Mouse (Mus musculus) spleen, embryonic (tissue): ENCODE data around the gene Gm10065.
"Not testable (repeated sequence)": the region's sequence is repeated elsewhere in the genome, so short reads cannot be mapped to it uniquely, and the experiment has no call there.

ENCODE experiments used
- CTCF ChIA-PET: fragments of 350-600 bp; sonication (Branson Sonifier 250); formaldehyde crosslinking; loops from one replicate; lab custom pipeline; 2022; lab: Charles Lee

Gm10065 gene

DNA sequence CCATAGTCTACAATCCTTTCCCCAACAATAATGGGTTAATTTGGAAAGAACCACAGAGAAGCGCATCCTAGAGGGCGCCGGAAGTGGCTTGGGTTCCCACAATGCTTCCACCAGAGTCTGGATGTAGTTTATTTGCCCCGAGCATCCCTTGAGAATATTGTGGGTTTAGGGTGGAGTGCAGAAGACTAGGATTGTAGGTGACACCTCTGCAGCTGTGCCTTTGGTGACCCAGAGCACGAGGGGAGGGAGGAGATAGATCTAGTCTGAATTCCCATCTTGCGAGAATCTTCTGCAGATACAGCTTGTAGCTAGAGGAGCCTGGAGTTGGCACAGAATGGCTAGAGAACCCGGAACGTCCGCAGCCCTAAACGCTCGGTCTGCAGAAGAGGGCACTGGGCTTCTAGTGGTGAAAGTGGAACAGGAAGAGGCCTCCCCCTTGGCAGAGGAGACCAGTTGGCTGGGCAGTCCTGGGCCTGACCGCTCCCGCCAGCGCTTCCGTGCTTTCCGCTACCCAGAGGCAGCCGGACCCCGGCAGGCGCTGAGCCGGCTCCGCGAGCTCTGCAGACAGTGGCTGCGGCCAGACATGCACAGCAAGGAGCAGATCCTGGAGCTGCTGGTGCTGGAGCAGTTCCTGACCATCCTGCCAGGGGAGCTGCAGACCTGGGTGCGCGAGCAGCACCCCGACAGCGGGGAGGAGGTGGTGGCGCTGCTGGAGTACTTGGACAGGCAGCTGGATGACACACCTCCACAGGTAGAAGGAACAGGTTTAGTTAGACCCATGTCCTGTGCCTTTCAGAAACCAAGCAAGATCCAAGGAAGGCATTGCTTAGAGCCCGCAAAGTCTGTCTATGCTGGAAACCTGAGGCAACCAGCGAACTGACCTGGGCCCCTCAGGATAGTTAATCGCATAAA lies at the start of gene Gm10065, which contains the start of gene Zkscan4:
Gene Gm10065, minus strand, starts transcription at position 683 of the 912 bp plus-strand sequence.
Gene Zkscan4, plus strand, starts transcription at position 149 of the 912 bp plus-strand sequence.
- CTCF ChIA-PET, result not testable (repeated sequence)

DNA sequence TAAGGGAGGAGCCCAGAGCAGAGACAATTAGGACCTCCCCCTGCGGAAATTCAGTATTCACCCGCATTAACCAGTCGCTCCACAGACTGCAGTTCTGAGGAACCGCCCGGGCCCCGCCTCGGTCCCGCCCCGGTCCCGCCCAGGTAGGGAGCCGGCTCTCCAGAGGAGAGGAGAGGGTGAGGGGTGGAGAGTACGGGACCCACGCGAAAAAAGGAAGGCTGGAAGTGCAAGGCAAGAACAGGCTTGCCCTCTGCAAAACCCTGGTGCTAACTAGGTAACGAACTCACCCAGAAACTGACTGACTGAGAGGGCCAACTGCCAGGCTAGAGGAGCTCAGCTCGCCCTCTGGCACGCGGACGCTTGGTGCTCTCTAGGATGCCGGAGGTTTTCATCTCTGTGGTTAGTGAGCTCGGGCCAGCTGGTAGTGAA lies 27.0 kb upstream of the Gm10065 start:
- CTCF ChIA-PET, result no interaction called here

- CTCF ChIA-PET, result no interaction called here
Measured at GRCm38 (mm10) chr13:21502296-21502695, 23.1 kb upstream of the Gm10065 start.

DNA sequence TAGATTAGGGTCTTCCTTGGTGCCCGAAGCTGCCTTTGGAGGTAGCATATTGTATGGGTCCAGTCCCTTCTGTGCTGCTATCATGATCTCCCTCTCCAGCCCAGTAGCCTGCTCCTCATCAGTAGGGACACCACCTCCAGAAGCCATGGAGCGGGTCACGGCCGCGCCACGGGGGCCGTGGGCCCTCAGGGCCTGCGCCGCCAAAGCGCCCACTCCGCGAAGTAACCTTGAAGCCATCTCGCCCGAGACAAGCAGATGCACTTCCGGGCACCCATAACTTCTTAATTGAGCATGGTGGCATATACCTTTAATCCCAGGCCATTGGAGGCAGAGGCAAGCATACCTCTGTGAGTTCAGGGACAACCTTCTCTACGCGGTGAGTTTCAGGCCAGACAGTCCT lies 21.9 kb upstream of the Gm10065 start, which contains the start of gene Gm11273:
Gene Gm11273, minus strand, starts transcription at position 237 of the 400 bp plus-strand sequence.
- CTCF ChIA-PET, result not testable (repeated sequence)

- CTCF ChIA-PET, result no interaction called here
Measured at GRCm38 (mm10) chr13:21495080-21495479, 15.8 kb upstream of the Gm10065 start, which contains the start of gene AK157302. TSS of gene AK157302 (plus strand) at chr13:21495223.

DNA sequence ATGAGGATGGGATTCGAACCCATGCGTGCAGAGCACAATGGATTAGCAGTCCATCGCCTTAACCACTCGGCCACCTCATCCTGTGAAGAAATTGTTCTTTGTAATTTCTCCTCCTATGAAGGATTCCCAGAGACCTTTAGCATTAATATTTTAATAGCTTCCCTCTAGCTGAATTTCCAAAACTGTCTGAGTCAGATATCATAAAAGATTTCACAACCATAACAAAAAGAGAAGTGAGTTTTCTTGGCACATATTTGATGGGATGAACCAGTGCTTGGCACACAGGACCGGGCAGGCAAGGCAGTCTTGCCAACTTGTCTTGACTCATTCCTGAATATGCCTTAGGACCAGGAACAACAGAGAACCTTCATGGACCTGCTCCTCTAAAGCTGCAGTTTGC lies 13.6 kb upstream of the Gm10065 start:
- CTCF ChIA-PET, result no interaction called here

GRCm38 (mm10) chr13:21486881-21487280 lies 7.6 kb upstream of the Gm10065 start:
- CTCF ChIA-PET, result no interaction called here

GRCm38 (mm10) chr13:21472427-21472826 lies 6.8 kb downstream of the Gm10065 start:
- CTCF ChIA-PET, result no interaction called here

GRCm38 (mm10) chr13:21469097-21469496 lies 10.1 kb downstream of the Gm10065 start:
- CTCF ChIA-PET, result no interaction called here

DNA sequence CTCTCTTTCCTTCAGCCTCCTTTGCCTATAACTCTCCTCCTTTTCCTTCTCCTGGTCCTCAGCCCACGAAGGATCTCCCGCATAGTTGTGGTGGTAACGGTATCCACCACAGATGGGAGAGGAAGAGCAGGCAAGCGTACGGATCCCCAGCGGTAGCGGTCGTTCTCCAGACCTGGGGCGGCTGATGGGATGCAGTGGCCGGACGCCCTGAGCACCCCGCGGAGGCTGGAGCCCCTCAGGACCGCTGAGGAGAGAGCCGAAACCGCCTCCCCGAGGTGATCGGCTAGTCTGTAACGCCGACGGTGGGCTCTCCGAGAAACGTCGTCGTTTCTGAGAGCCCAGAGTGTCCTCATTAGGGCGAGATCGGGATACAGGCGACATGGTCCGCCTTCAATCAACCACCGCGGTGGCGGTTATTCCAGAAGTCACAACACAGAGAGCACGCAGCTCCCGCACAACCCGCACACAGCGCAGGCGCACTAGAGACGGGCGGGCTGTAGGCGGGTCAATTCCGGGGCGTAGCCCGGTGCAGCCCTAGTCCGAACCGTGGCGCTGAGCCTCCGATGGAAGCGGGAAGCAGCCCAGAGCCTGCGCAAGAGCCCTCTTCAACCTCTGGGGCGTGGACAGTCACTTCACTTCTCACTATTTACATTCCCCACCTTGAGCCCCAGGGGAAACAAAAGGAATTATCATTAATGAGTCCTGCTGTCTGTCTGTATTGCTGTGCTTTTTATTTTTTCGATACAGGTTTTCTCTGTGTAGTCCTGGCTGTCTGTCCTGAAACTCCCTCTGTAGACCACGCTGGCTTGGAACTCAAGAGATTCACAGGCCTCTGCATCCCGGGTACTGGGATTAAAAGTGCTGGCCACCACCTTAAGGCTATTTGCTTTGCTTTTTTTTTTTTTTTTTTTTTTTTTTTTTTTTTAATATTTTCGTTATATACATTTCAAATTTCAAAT lies 10.9 kb downstream of the Gm10065 start, which contains the start of gene Nkapl:
Gene Nkapl, minus strand, starts transcription at position 449 of the 959 bp plus-strand sequence.
- CTCF ChIA-PET, result no interaction called here

GRCm38 (mm10) chr13:21467336-21467735 lies 11.9 kb downstream of the Gm10065 start:
- CTCF ChIA-PET, result interaction anchor here (0.7 kb wide), 1 partner anchor 140 kb away, joined by 4 read pairs; no protein-coding TSS in a partner anchor

GRCm38 (mm10) chr13:21462516-21462915 lies 16.7 kb downstream of the Gm10065 start:
- CTCF ChIA-PET, result not testable (repeated sequence)

- CTCF ChIA-PET, result no interaction called here
Measured at GRCm38 (mm10) chr13:21456347-21456746, 22.9 kb downstream of the Gm10065 start.

DNA sequence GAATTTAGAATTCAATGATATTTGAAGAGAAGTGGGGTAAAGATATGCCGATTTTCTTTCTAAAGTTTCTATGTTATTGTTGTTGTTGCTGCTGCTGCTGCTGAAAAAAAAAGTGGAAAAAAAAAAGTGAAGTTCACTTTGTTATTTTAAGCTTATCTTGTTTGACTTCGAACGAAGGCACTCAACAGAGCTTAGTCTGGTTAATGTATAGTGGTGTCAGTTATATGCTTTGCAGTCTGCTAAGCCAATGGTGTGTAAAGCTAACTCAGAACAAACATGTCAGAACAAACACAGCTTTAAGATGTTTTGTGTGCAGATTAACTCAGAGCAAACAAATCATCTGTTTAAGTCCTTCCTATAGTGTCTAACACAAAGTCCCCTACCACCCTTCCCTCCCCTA lies 25.1 kb downstream of the Gm10065 start:
- CTCF ChIA-PET, result no interaction called here

GRCm38 (mm10) chr13:21453449-21453848 lies 25.8 kb downstream of the Gm10065 start, which contains the start of gene Zscan26:
TSS of gene Zscan26 (minus strand) at chr13:21453730.
- CTCF ChIA-PET, result no interaction called here

DNA sequence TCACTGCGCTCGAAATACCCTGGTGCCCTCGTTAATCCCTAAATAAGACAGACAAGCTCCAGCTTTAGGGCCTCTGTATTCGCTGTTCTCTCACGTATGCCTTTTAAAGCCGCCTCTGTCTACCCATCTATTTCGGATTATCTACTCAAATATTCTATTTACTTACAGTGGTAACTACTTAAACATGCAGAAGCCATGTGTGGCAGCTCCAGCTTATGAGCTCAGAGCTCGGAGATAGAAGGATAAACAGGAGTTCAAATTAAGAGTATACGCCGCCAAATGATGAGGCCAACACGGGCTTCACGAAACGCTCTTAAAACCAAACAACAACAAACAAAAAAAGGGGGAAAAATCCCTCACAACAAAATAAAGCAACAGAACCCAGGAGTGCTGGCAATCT lies 26.2 kb downstream of the Gm10065 start:
- CTCF ChIA-PET, result no interaction called here

GRCm38 (mm10) chr13:21447856-21448614 lies 31.2 kb downstream of the Gm10065 start:
- CTCF ChIA-PET, result no interaction called here

GRCm38 (mm10) chr13:21446796-21447195 lies 32.4 kb downstream of the Gm10065 start:
- CTCF ChIA-PET, result interaction anchor here (0.6 kb wide), 2 partner anchors 9 to 571 kb away, joined by 6 to 15 read pairs; no protein-coding TSS in a partner anchor

DNA sequence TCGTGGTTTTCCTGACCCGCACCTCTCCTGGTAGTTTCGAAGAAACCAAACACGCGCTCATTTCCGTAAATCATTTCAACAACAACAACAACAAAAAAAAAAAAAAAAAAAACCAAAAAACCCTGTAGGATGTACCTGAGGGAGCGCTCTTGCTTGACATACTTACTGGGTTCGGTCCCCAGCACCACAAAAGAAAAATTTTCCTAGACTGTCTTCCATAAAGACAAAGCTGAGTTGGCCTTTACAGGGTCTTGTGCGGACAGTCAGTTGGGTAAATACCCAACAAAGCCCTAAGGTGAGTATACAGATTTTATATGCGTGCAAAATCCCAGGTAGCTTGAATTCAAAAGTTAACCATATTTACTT lies 38.1 kb downstream of the Gm10065 start:
- CTCF ChIA-PET, result interaction anchor here (0.6 to 0.9 kb wide), 2 partner anchors 41 to 1955 kb away, joined by 3 read pairs; no protein-coding TSS in a partner anchor

DNA sequence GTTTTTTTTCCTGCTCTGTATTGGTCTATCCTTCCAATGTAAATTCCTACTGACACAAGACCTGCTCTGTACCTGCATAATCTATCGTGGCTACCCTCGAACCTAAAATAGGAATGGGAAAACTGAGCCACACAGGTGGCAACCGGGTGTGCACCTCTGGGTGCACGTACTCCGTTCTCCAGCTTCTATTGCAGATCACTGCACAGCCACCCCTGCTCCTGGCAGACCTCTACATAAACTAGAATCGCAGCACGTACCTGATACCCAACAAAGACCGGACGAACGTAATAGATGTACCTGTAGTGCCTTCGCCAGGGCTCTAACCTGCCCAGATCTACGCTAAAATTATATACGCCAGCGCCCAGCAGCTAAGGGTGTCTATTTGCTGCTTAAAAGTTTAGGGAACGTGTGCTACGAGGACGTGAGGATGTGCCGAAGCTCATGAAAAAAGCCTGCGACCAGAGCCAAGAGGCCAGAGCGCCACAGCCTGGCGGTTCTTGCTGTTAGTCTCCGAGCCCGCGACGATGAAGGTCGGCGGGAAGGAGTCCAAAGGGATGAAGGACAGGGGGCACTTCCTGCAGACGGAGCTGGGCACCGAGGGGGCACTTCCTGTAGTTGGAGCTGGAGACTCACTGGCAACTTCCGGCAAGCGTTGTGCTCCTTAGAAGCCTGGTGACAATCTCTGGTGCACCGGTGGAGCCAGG lies 38.6 kb downstream of the Gm10065 start, which contains the start of gene Pgbd1:
Gene Pgbd1, minus strand, starts transcription at position 556 of the 704 bp plus-strand sequence.
- CTCF ChIA-PET, result no interaction called here
